Mouse (Mus musculus) lung, adult 18-20 months (tissue): ENCODE data around the gene Fto.
A peak's percentile ranks its signal among the peaks of the same experiment; 100 is the strongest.

ENCODE experiments used
- DNase-seq, 2 experiments: peaks; one replicate each; pipeline ENCODE4 v3.0.0; 2022; ENCODE audit warnings: mixed read lengths in 2 of 2

Gene Fto

GRCm38 (mm10) chr8:91531971-91532370 lies 218.6 kb downstream of the Fto start:
- DNase-seq: peak; percentile 60 to 73

- DNase-seq: no peak
Observed at GRCm38 (mm10) chr8:91532671-91533436, 219.5 kb downstream of the Fto start.

GRCm38 (mm10) chr8:91534752-91535151 lies 221.4 kb downstream of the Fto start:
- DNase-seq: no peak

- no peak for DNase-seq
Observed at GRCm38 (mm10) chr8:91538109-91538508, 224.8 kb downstream of the Fto start.

GRCm38 (mm10) chr8:91538892-91539291 lies 225.6 kb downstream of the Fto start:
- no peak for DNase-seq

GRCm38 (mm10) chr8:91539586-91539985 lies 226.3 kb downstream of the Fto start:
- no peak for DNase-seq

GRCm38 (mm10) chr8:91541229-91541628 lies 227.9 kb downstream of the Fto start:
- no peak for DNase-seq

GRCm38 (mm10) chr8:91545561-91545960 lies 232.2 kb downstream of the Fto start:
- no peak for DNase-seq

GRCm38 (mm10) chr8:91546599-91546998 lies 233.3 kb downstream of the Fto start:
- no peak for DNase-seq

GRCm38 (mm10) chr8:91550131-91550530 lies 236.8 kb downstream of the Fto start:
- DNase-seq: no peak

- DNase-seq: no peak
Observed at GRCm38 (mm10) chr8:91551166-91551765, 237.9 kb downstream of the Fto start.

- DNase-seq: no peak
Observed at GRCm38 (mm10) chr8:91551775-91552538, 238.6 kb downstream of the Fto start.

GRCm38 (mm10) chr8:91552635-91553034 lies 239.3 kb downstream of the Fto start:
- no peak for DNase-seq

- DNase-seq: no peak
Observed at GRCm38 (mm10) chr8:91553387-91553786, 240.1 kb downstream of the Fto start.

- DNase-seq: no peak
Observed at GRCm38 (mm10) chr8:91557041-91557587, 243.8 kb downstream of the Fto start.

GRCm38 (mm10) chr8:91558408-91558807 lies 245.1 kb downstream of the Fto start:
- DNase-seq: no peak

GRCm38 (mm10) chr8:91560017-91560591 lies 246.8 kb downstream of the Fto start:
- DNase-seq: no peak

GRCm38 (mm10) chr8:91561241-91561640 lies 247.9 kb downstream of the Fto start:
- DNase-seq: peak in 1 of 2 experiments; percentile 38

GRCm38 (mm10) chr8:91562600-91562999 lies 249.3 kb downstream of the Fto start:
- DNase-seq: no peak

GRCm38 (mm10) chr8:91563326-91563725 lies 250.0 kb downstream of the Fto start:
- no peak for DNase-seq

GRCm38 (mm10) chr8:91565869-91566502 lies 252.7 kb downstream of the Fto start:
- DNase-seq: peak in 1 of 2 experiments; percentile 14

GRCm38 (mm10) chr8:91566503-91566869 lies 253.2 kb downstream of the Fto start:
- DNase-seq: no peak

GRCm38 (mm10) chr8:91569874-91570273 lies 256.5 kb downstream of the Fto start:
- no peak for DNase-seq
